Mouse (Mus musculus): ENCODE results near the gene Rcn2. TPM values are rescaled to one million over a fixed set of nuclear protein-coding genes. Genes with fewer than 3 reads are reported as not detected.

Rcn2 gene
- polyA plus RNA-seq, 2 experiments, result 10.5 to 27.8 TPM

GRCm38 (mm10) chr9:56065011-56065410, 23.4 kb downstream of the Rcn2 start:
- no peak overlapping the region for H3K4me2 ChIP-seq (ENCODE audit: low read depth)
- H3K9me3 ChIP-seq (ENCODE audit: control insufficient read depth, low read length), result no peaks in the 10 kb centered on the region
- no peaks in the 10 kb centered on the region for H3K4me1 ChIP-seq (replicated peaks; ENCODE audit: control insufficient read depth in 2 of 2, insufficient read depth in 2 of 2, low read length in 1 of 2)
- 65% methylated on average over 3 of the region's 3 CpGs for WGBS (ENCODE audit: insufficient replicate concordance)
- no peaks in the 10 kb centered on the region for H3K36me3 ChIP-seq (replicated peaks; ENCODE audit: control insufficient read depth, insufficient read depth, low read depth)
- TF ChIP-seq EP300 (IDR thresholded peaks at IDR 0.05; ENCODE audit: low read depth), result no peak
- no peak for TF ChIP-seq CTCF (IDR thresholded peaks at IDR 0.05; ENCODE audit: low read depth)
- H3K9ac ChIP-seq (replicated peaks), result no peak overlapping the region
- ATAC-seq (ENCODE audit: insufficient read depth) (no peak), DNase-seq (ENCODE audit: low read depth in 3 of 3, low spot score in 3 of 3) (no peak)
- no peak overlapping the region for H3K4me3 ChIP-seq (ENCODE audit: insufficient read depth in 1 of 2, low read depth in 2 of 2, low read length in 2 of 2)
- H3K27me3 ChIP-seq (ENCODE audit: control insufficient read depth, insufficient read depth, low read length), result no peaks in the 10 kb centered on the region
- no peak overlapping the region for H3K27ac ChIP-seq

GRCm38 (mm10) chr9:56067964-56068363, 26.3 kb downstream of the Rcn2 start:
- DNase-seq (ENCODE audit: low read depth in 3 of 3, low spot score in 3 of 3) (no peak), ATAC-seq (ENCODE audit: insufficient read depth) (no peak)
- H3K4me2 ChIP-seq (ENCODE audit: low read depth), result no peak overlapping the region
- no peak overlapping the region for H3K9ac ChIP-seq (replicated peaks)
- H3K36me3 ChIP-seq (replicated peaks; ENCODE audit: control insufficient read depth, insufficient read depth, low read depth), result no peaks in the 10 kb centered on the region
- H3K9me3 ChIP-seq (ENCODE audit: control insufficient read depth, low read length), result no peaks in the 10 kb centered on the region
- no peak overlapping the region for H3K4me3 ChIP-seq (ENCODE audit: insufficient read depth in 1 of 2, low read depth in 2 of 2, low read length in 2 of 2)
- 53% methylated on average over 4 of the region's 4 CpGs for WGBS (ENCODE audit: insufficient replicate concordance)
- no peak for TF ChIP-seq EP300 (IDR thresholded peaks at IDR 0.05; ENCODE audit: low read depth)
- TF ChIP-seq CTCF (IDR thresholded peaks at IDR 0.05; ENCODE audit: low read depth), result no peak
- H3K27ac ChIP-seq, result no peak overlapping the region
- no peaks in the 10 kb centered on the region for H3K27me3 ChIP-seq (ENCODE audit: control insufficient read depth, insufficient read depth, low read length)
- H3K4me1 ChIP-seq (replicated peaks; ENCODE audit: control insufficient read depth in 2 of 2, insufficient read depth in 2 of 2, low read length in 1 of 2), result no peaks in the 10 kb centered on the region

- no peak overlapping the region for H3K27ac ChIP-seq
- no peak overlapping the region for H3K4me3 ChIP-seq (ENCODE audit: insufficient read depth in 1 of 2, low read depth in 2 of 2, low read length in 2 of 2)
- no peaks in the 10 kb centered on the region for H3K9me3 ChIP-seq (ENCODE audit: control insufficient read depth, low read length)
- ATAC-seq (ENCODE audit: insufficient read depth) (no peak), DNase-seq (ENCODE audit: low read depth in 3 of 3, low spot score in 3 of 3) (no peak)
- no peak overlapping the region for H3K9ac ChIP-seq (replicated peaks)
- WGBS (ENCODE audit: insufficient replicate concordance), result 83% methylated on average over 1 of the region's 1 CpGs
- H3K4me2 ChIP-seq (ENCODE audit: low read depth), result no peak overlapping the region
- no peaks in the 10 kb centered on the region for H3K27me3 ChIP-seq (ENCODE audit: control insufficient read depth, insufficient read depth, low read length)
- TF ChIP-seq EP300 (IDR thresholded peaks at IDR 0.05; ENCODE audit: low read depth) (no peak), CTCF (IDR thresholded peaks at IDR 0.05; ENCODE audit: low read depth) (no peak)
- H3K4me1 ChIP-seq (replicated peaks; ENCODE audit: control insufficient read depth in 2 of 2, insufficient read depth in 2 of 2, low read length in 1 of 2), result no peaks in the 10 kb centered on the region
- no peaks in the 10 kb centered on the region for H3K36me3 ChIP-seq (replicated peaks; ENCODE audit: control insufficient read depth, insufficient read depth, low read depth)
Measured at GRCm38 (mm10) chr9:56068630-56069029, 27.0 kb downstream of the Rcn2 start.

- WGBS (ENCODE audit: insufficient replicate concordance), result 47% methylated on average over 2 of the region's 2 CpGs
- DNase-seq (ENCODE audit: low read depth in 3 of 3, low spot score in 3 of 3), result no peak
Measured at GRCm38 (mm10) chr9:56072861-56073260, 31.2 kb downstream of the Rcn2 start.

GRCm38 (mm10) chr9:56074863-56075262, 33.2 kb downstream of the Rcn2 start:
- Histone ChIP-seq H3K36me3 (replicated peaks; ENCODE audit: control insufficient read depth, insufficient read depth, low read depth) (no peaks in the 10 kb centered on the region), H3K9me3 (ENCODE audit: control insufficient read depth, low read length) (no peaks in the 10 kb centered on the region), H3K9ac (replicated peaks) (no peak overlapping the region), H3K4me3 (ENCODE audit: insufficient read depth in 1 of 2, low read depth in 2 of 2, low read length in 2 of 2) (no peak overlapping the region), H3K27ac (no peak overlapping the region), H3K4me2 (ENCODE audit: low read depth) (no peak overlapping the region), H3K4me1 (replicated peaks; ENCODE audit: control insufficient read depth in 2 of 2, insufficient read depth in 2 of 2, low read length in 1 of 2) (peaks cover 0 to 12% of the 10 kb centered on the region in 2 experiments; a peak in 2 of 4 replicates), H3K27me3 (ENCODE audit: control insufficient read depth, insufficient read depth, low read length) (no peaks in the 10 kb centered on the region)
- no peak for TF ChIP-seq CTCF (IDR thresholded peaks at IDR 0.05; ENCODE audit: low read depth)
- no peak for ATAC-seq (ENCODE audit: insufficient read depth)
- DNase-seq (ENCODE audit: low read depth in 3 of 3, low spot score in 3 of 3), result no peak
- WGBS (ENCODE audit: insufficient replicate concordance), result 75% methylated on average over 12 of the region's 12 CpGs

More at GRCm38 (mm10) chr9:56072861-56073260, 31.2 kb downstream of the Rcn2 start:
- H3K4me1 ChIP-seq (replicated peaks; ENCODE audit: control insufficient read depth in 2 of 2, insufficient read depth in 2 of 2, low read length in 1 of 2), result peaks cover 0 to 12% of the 10 kb centered on the region in 2 experiments; a peak in 2 of 4 replicates
- no peak overlapping the region for H3K4me3 ChIP-seq (ENCODE audit: insufficient read depth in 1 of 2, low read depth in 2 of 2, low read length in 2 of 2)
- no peaks in the 10 kb centered on the region for H3K36me3 ChIP-seq (replicated peaks; ENCODE audit: control insufficient read depth, insufficient read depth, low read depth)
- H3K9ac ChIP-seq (replicated peaks), result no peak overlapping the region
- no peak overlapping the region for H3K27ac ChIP-seq
- H3K27me3 ChIP-seq (ENCODE audit: control insufficient read depth, insufficient read depth, low read length), result no peaks in the 10 kb centered on the region
- no peak for ATAC-seq (ENCODE audit: insufficient read depth)
- H3K4me2 ChIP-seq (ENCODE audit: low read depth), result no peak overlapping the region
- H3K9me3 ChIP-seq (ENCODE audit: control insufficient read depth, low read length), result no peaks in the 10 kb centered on the region
- no peak for TF ChIP-seq CTCF (IDR thresholded peaks at IDR 0.05; ENCODE audit: low read depth)
- TF ChIP-seq EP300 (IDR thresholded peaks at IDR 0.05; ENCODE audit: low read depth), result no peak
